Mouse (Mus musculus) myocyte (in vitro differentiated cells): Measurements from ENCODE around the gene Scn10a. TPM values are rescaled to one million over a fixed set of nuclear protein-coding genes. Genes with fewer than 3 reads are reported as not detected.

Experiments
- H3K27me3 ChIP-seq: one replicate; pipeline ENCODE4 v1.6.1; 2011; ENCODE audit not compliant: control insufficient read depth, insufficient read depth, insufficient read length
- H3K36me3 ChIP-seq: one replicate; pipeline ENCODE4 v1.6.1; 2011; ENCODE audit not compliant: control insufficient read depth, insufficient read depth
- H3K4me2 ChIP-seq: one replicate; pipeline ENCODE4 v1.6.1; 2011; ENCODE audit warnings: low read depth, control low read depth
- H3K4me3 ChIP-seq: one replicate; pipeline ENCODE4 v1.5.1; 2011; ENCODE audit warnings: mild to moderate bottlenecking, control low read depth, moderate library complexity
- H3K79me2 ChIP-seq: one replicate; pipeline ENCODE4 v1.6.1; 2011; ENCODE audit not compliant: control insufficient read depth, insufficient read depth
- H3ac ChIP-seq: one replicate; pipeline ENCODE4 v1.6.1; 2011; ENCODE audit not compliant: control insufficient read depth, insufficient read length
- CEBPB ChIP-seq: IDR thresholded peaks from 2 replicates; pipeline ENCODE4 v1.6.1; 2011; ENCODE audit warnings: mild to moderate bottlenecking, moderate library complexity; ENCODE audit not compliant: poor library complexity, insufficient read depth, severe bottlenecking
- E2F4 ChIP-seq: IDR thresholded peaks from one replicate; pipeline ENCODE4 v1.6.1; 2011; ENCODE audit warnings: mild to moderate bottlenecking, control low read depth, moderate library complexity; ENCODE audit not compliant: insufficient read depth
- MAX ChIP-seq: IDR thresholded peaks from one replicate; pipeline ENCODE4 v1.6.1; 2011; ENCODE audit warnings: low read depth, mild to moderate bottlenecking, control low read depth
- MYOD1 ChIP-seq, 3 experiments: IDR thresholded peaks; one replicate each; pipeline ENCODE4 v1.6.1; 2011; ENCODE audit warnings: control low read depth in 2 of 3, low read depth in 2 of 3, mild to moderate bottlenecking in 2 of 3, moderate library complexity in 1 of 3; ENCODE audit not compliant: insufficient read length in 2 of 3, control insufficient read depth in 1 of 3
- MYOG ChIP-seq, 3 experiments: IDR thresholded peaks; one replicate each; pipeline ENCODE4 v1.6.1; 2011; ENCODE audit warnings: control low read depth in 2 of 3, low read depth in 2 of 3, mild to moderate bottlenecking in 2 of 3; ENCODE audit not compliant: insufficient read length in 2 of 3, control insufficient read depth in 1 of 3, insufficient read depth in 1 of 3
- POLR2A ChIP-seq: IDR thresholded peaks from one replicate; pipeline ENCODE4 v1.6.1; 2011; ENCODE audit warnings: low read depth, mild to moderate bottlenecking, control low read depth, moderate library complexity; ENCODE audit not compliant: insufficient read length
- POLR2AphosphoS2 ChIP-seq: IDR thresholded peaks from one replicate; pipeline ENCODE4 v1.6.1; 2011; ENCODE audit warnings: low read depth, control low read depth; ENCODE audit not compliant: insufficient read length
- REST ChIP-seq: IDR thresholded peaks from one replicate; pipeline ENCODE4 v1.6.1; 2011; ENCODE audit warnings: mild to moderate bottlenecking, control low read depth, moderate library complexity; ENCODE audit not compliant: insufficient read depth, insufficient read length
- SRF ChIP-seq: IDR thresholded peaks from one replicate; pipeline ENCODE4 v1.6.1; 2011; ENCODE audit warnings: low read depth; ENCODE audit not compliant: control insufficient read depth, insufficient read length
- TCF12 ChIP-seq: IDR thresholded peaks from one replicate; pipeline ENCODE4 v1.6.1; 2011; ENCODE audit warnings: mild to moderate bottlenecking, control low read depth; ENCODE audit not compliant: poor library complexity, insufficient read depth, severe bottlenecking
- TCF3 ChIP-seq: IDR thresholded peaks from one replicate; pipeline ENCODE4 v1.6.1; 2011; ENCODE audit warnings: low read depth, control low read depth; ENCODE audit not compliant: insufficient read length
- USF1 ChIP-seq: IDR thresholded peaks from one replicate; pipeline ENCODE4 v1.6.1; 2011; ENCODE audit warnings: low read depth, mild to moderate bottlenecking, control low read depth, moderate library complexity
- polyA plus RNA-seq: library from polyadenylated mRNA; unstranded; fragments of >200 nt; fragmentation: generic; extraction: Trizol; gene quantifications from one replicate; pipeline ENCODE4 v1.2.1, GENCODE M21; 2012; ENCODE audit warnings: missing spikeins

The Scn10a gene
- polyA plus RNA-seq, 1 experiment, result 1.6 TPM

GRCm38 (mm10) chr9:119641985-119642384 lies 77.1 kb downstream of the Scn10a start:
- Histone ChIP-seq H3ac (no peak overlapping the region), H3K79me2 (no peaks in the 10 kb centered on the region), H3K36me3 (no peaks in the 10 kb centered on the region), H3K27me3 (no peaks in the 10 kb centered on the region), H3K4me3 (no peak overlapping the region), H3K4me2 (no peak overlapping the region)
- no peak for TF ChIP-seq SRF
- no peak for TF ChIP-seq REST
- TF ChIP-seq USF1, result no peak
- TF ChIP-seq POLR2AphosphoS2, result no peak
- no peak for TF ChIP-seq MAX
- no peak for TF ChIP-seq TCF3
- TF ChIP-seq TCF12, result no peak
- no peak for TF ChIP-seq MYOD1 (IDR thresholded peaks at IDR 0.05; ENCODE audit: control insufficient read depth in 1 of 3, insufficient read length in 2 of 3, low read depth in 2 of 3)
- no peak for TF ChIP-seq POLR2A
- no peak for TF ChIP-seq CEBPB
- no peak for TF ChIP-seq E2F4

- TF ChIP-seq MYOG (IDR thresholded peaks at IDR 0.05; ENCODE audit: control insufficient read depth in 1 of 3, insufficient read depth in 1 of 3, insufficient read length in 2 of 3, low read depth in 2 of 3), result peak; percentile 92 to 98 (median 96)
- TF ChIP-seq E2F4, result no peak
- peak; percentile 95 for TF ChIP-seq TCF3
- no peak for TF ChIP-seq USF1
- TF ChIP-seq MYOD1 (IDR thresholded peaks at IDR 0.05; ENCODE audit: control insufficient read depth in 1 of 3, insufficient read length in 2 of 3, low read depth in 2 of 3), result peak; percentile 89 to 100 (median 99)
- TF ChIP-seq POLR2AphosphoS2, result no peak
- peak; percentile 98 for TF ChIP-seq TCF12
These were observed 84.8 kb downstream of the Scn10a start for GRCm38 (mm10) chr9:119634216-119634843.

GRCm38 (mm10) chr9:119633475-119633874 lies 85.6 kb downstream of the Scn10a start:
- Histone ChIP-seq H3ac (no peak overlapping the region), H3K36me3 (no peaks in the 10 kb centered on the region), H3K4me2 (peak overlapping the region; percentile 80), H3K79me2 (no peaks in the 10 kb centered on the region), H3K4me3 (no peak overlapping the region), H3K27me3 (no peaks in the 10 kb centered on the region)
- TF ChIP-seq E2F4 (no peak), MYOD1 (IDR thresholded peaks at IDR 0.05; ENCODE audit: control insufficient read depth in 1 of 3, insufficient read length in 2 of 3, low read depth in 2 of 3) (peak in 2 of 3 experiments; percentile 41 to 69), CEBPB (no peak), TCF3 (no peak), MYOG (IDR thresholded peaks at IDR 0.05; ENCODE audit: control insufficient read depth in 1 of 3, insufficient read depth in 1 of 3, insufficient read length in 2 of 3, low read depth in 2 of 3) (peak in 1 of 3 experiments; percentile 19), MAX (no peak), TCF12 (no peak)

More at GRCm38 (mm10) chr9:119634216-119634843, 84.8 kb downstream of the Scn10a start:
- Histone ChIP-seq H3K4me3 (no peak overlapping the region), H3K27me3 (no peaks in the 10 kb centered on the region), H3ac (no peak overlapping the region), H3K4me2 (peak overlapping the region; percentile 80), H3K79me2 (no peaks in the 10 kb centered on the region), H3K36me3 (no peaks in the 10 kb centered on the region)

GRCm38 (mm10) chr9:119632801-119633200 lies 86.3 kb downstream of the Scn10a start:
- H3ac ChIP-seq, result no peak overlapping the region
- no peaks in the 10 kb centered on the region for H3K27me3 ChIP-seq
- H3K4me2 ChIP-seq, result peak overlapping the region; percentile 80
- H3K36me3 ChIP-seq, result no peaks in the 10 kb centered on the region
- no peak overlapping the region for H3K4me3 ChIP-seq
- TF ChIP-seq MAX (no peak), MYOG (IDR thresholded peaks at IDR 0.05; ENCODE audit: control insufficient read depth in 1 of 3, insufficient read depth in 1 of 3, insufficient read length in 2 of 3, low read depth in 2 of 3) (peak in 1 of 3 experiments; percentile 57), CEBPB (no peak), MYOD1 (IDR thresholded peaks at IDR 0.05; ENCODE audit: control insufficient read depth in 1 of 3, insufficient read length in 2 of 3, low read depth in 2 of 3) (peak in 1 of 3 experiments; percentile 69), REST (no peak), USF1 (no peak), SRF (no peak), POLR2AphosphoS2 (no peak), POLR2A (no peak)
- H3K79me2 ChIP-seq, result no peaks in the 10 kb centered on the region

GRCm38 (mm10) chr9:119631899-119632533 lies 87.1 kb downstream of the Scn10a start:
- TF ChIP-seq TCF12 (peak; percentile 44), TCF3 (peak; percentile 65), CEBPB (no peak), REST (no peak), E2F4 (no peak), MYOG (IDR thresholded peaks at IDR 0.05; ENCODE audit: control insufficient read depth in 1 of 3, insufficient read depth in 1 of 3, insufficient read length in 2 of 3, low read depth in 2 of 3) (peak; percentile 43 to 97 (median 75)), SRF (no peak), POLR2AphosphoS2 (no peak), MAX (no peak), POLR2A (no peak), MYOD1 (IDR thresholded peaks at IDR 0.05; ENCODE audit: control insufficient read depth in 1 of 3, insufficient read length in 2 of 3, low read depth in 2 of 3) (peak in 2 of 3 experiments; percentile 88 to 90), USF1 (peak; percentile 63)
- Histone ChIP-seq H3K27me3 (no peaks in the 10 kb centered on the region), H3ac (no peak overlapping the region), H3K36me3 (no peaks in the 10 kb centered on the region), H3K4me3 (no peak overlapping the region), H3K79me2 (no peaks in the 10 kb centered on the region), H3K4me2 (peak overlapping the region; percentile 80)
